Mouse (Mus musculus): ENCODE results near the gene Gpr132.

DNA sequence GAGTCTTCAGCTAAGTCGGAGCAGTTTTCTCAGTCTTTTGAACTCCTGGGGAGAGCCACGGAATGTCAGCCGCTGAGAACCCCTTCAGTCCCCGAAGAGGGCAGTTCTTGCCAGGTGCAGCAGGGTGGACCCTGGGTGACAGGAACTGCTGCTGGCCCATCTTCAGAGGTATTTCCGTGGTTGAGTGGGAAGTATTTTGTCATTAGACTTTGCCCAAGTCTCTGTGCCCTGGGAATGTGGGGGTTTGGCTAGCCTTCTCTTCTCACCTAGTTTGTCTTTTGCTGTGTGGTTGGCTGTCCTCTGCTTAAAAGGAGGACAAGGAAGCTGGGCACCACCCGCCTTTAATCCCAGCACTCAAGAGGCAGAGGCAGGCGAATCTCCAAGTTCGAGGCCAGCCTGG is 58.4 kb downstream of the Gpr132 start:
- TF ChIP-seq CEBPB (IDR thresholded peaks at IDR 0.05; ENCODE audit: low read depth) (no peak), USF1 (IDR thresholded peaks at IDR 0.05; ENCODE audit: low read depth) (no peak), CTCF (IDR thresholded peaks at IDR 0.05; ENCODE audit: control insufficient read depth, insufficient read depth, insufficient read length) (no peak), MAX (IDR thresholded peaks at IDR 0.05) (no peak), MYOG (IDR thresholded peaks at IDR 0.05; ENCODE audit: control insufficient read depth, extremely low read depth, insufficient read length) (no peak), MYOD1 (IDR thresholded peaks at IDR 0.05; ENCODE audit: control insufficient read depth, insufficient read length, low read depth) (no peak), FOSL1 (IDR thresholded peaks at IDR 0.05; ENCODE audit: insufficient read depth, low read length, poor library complexity, severe bottlenecking) (no peak)

All from C2C12 (cell line).